Mouse (Mus musculus) hindbrain, embryonic 12.5 days (tissue): Measurements from ENCODE around the gene Gabbr1. TPM values are rescaled to one million over a fixed set of nuclear protein-coding genes. Genes with fewer than 3 reads are reported as not detected.
A peak's percentile ranks its signal among the peaks of the same experiment; 100 is the strongest.

Experiments used
- ATAC-seq: fragments of 200-750 bp; cut with Nextera tagmentation; 2 replicates; pipeline ENCODE4 v1.8.0; 2017; ENCODE audit warnings: moderate TSS enrichment; ENCODE audit not compliant: low FRiP score
- H3K27ac ChIP-seq: fragments of 300-500 bp; sonication (generic); 2 replicates; pipeline ENCODE4 v1.5.1; 2016; ENCODE audit warnings: mild to moderate bottlenecking
- H3K27me3 ChIP-seq: fragments of 300-500 bp; sonication (generic); 2 replicates; pipeline ENCODE4 v1.6.1; 2016; ENCODE audit warnings: mild to moderate bottlenecking
- H3K36me3 ChIP-seq: fragments of 300-500 bp; sonication (generic); 2 replicates; pipeline ENCODE4 v1.6.1; 2016; ENCODE audit warnings: mild to moderate bottlenecking
- H3K4me1 ChIP-seq: fragments of 300-500 bp; sonication (generic); 2 replicates; pipeline ENCODE4 v1.6.1; 2016
- H3K4me2 ChIP-seq: fragments of 300-500 bp; sonication (generic); replicated peaks from 2 replicates; pipeline ENCODE4 v1.6.1; 2016; ENCODE audit warnings: mild to moderate bottlenecking
- H3K4me3 ChIP-seq: fragments of 300-500 bp; sonication (generic); 2 replicates; pipeline ENCODE4 v1.5.1; 2016; ENCODE audit warnings: mild to moderate bottlenecking
- H3K9ac ChIP-seq: fragments of 300-500 bp; sonication (generic); 2 replicates; pipeline ENCODE4 v1.6.1; 2016; ENCODE audit warnings: mild to moderate bottlenecking, moderate library complexity
- H3K9me3 ChIP-seq: fragments of 300-500 bp; sonication (generic); replicated peaks from 2 replicates; pipeline ENCODE4 v1.6.1; 2016; ENCODE audit warnings: mild to moderate bottlenecking
- WGBS: fragments of 180-500 bp; shearing (Covaris S2); methylation state at CpG from one replicate; pipeline ENCODE4 v1.1.7; 2016; 5-methylcytosine and 5-hydroxymethylcytosine counted together
- polyA plus RNA-seq: library from polyadenylated mRNA; unstranded; fragments of >200 nt; fragmentation: Nextera tagmentation; extraction: Ambion mirVana; gene quantifications from 2 replicates; pipeline ENCODE4 v1.2.1, GENCODE M21; 2016

Gene Gabbr1
- polyA plus RNA-seq, 1 experiment from 2014 or later, result 42.1 TPM

- H3K36me3 ChIP-seq, result no peaks in the 10 kb centered on the region
- H3K4me2 ChIP-seq, result no peak overlapping the region
- peak; percentile 64 for ATAC-seq
- H3K27me3 ChIP-seq, result no peaks in the 10 kb centered on the region
- no peaks in the 10 kb centered on the region for H3K9me3 ChIP-seq
- H3K4me1 ChIP-seq, result peaks cover 10% of the 10 kb centered on the region
- H3K9ac ChIP-seq, result no peak overlapping the region
- WGBS, result 4% methylated on average over 8 of the region's 8 CpGs
- no peak overlapping the region for H3K4me3 ChIP-seq
- H3K27ac ChIP-seq, result no peak overlapping the region
Measured at GRCm38 (mm10) chr17:37083327-37083726, 37.6 kb downstream of the Gabbr1 start.

GRCm38 (mm10) chr17:37084632-37085031 lies 38.9 kb downstream of the Gabbr1 start:
- Histone ChIP-seq H3K36me3 (no peaks in the 10 kb centered on the region), H3K9ac (no peak overlapping the region), H3K4me3 (no peak overlapping the region), H3K9me3 (no peaks in the 10 kb centered on the region), H3K27ac (no peak overlapping the region), H3K4me1 (no peaks in the 10 kb centered on the region), H3K27me3 (no peaks in the 10 kb centered on the region), H3K4me2 (no peak overlapping the region)
- ATAC-seq, result no peak
- WGBS, result 72% methylated on average over 5 of the region's 5 CpGs

- H3K4me2 ChIP-seq, result no peak overlapping the region
- H3K4me1 ChIP-seq, result no peaks in the 10 kb centered on the region
- ATAC-seq, result no peak
- no peaks in the 10 kb centered on the region for H3K36me3 ChIP-seq
- no peak overlapping the region for H3K9ac ChIP-seq
- no peaks in the 10 kb centered on the region for H3K9me3 ChIP-seq
- no peak overlapping the region for H3K4me3 ChIP-seq
- H3K27me3 ChIP-seq, result no peaks in the 10 kb centered on the region
- no peak overlapping the region for H3K27ac ChIP-seq
- WGBS, result 81% methylated on average over 10 of the region's 10 CpGs
Measured at GRCm38 (mm10) chr17:37085545-37085944, 39.8 kb downstream of the Gabbr1 start.

- Histone ChIP-seq H3K4me3 (no peak within 1 kb of the TSS), H3K36me3 (no peaks in the 10 kb centered on the region), H3K4me2 (no peak within 1 kb of the TSS), H3K27me3 (no peaks in the 10 kb centered on the region), H3K4me1 (no peaks in the 10 kb centered on the region), H3K27ac (no peak within 1 kb of the TSS), H3K9me3 (no peaks in the 10 kb centered on the region), H3K9ac (no peak within 1 kb of the TSS)
- no peak for ATAC-seq
Measured at GRCm38 (mm10) chr17:37088399-37088798, 42.6 kb downstream of the Gabbr1 start, which contains the start of gene Olfr90. TSS of gene Olfr90 (minus strand) at chr17:37088499.

GRCm38 (mm10) chr17:37092198-37092597 lies 46.4 kb downstream of the Gabbr1 start:
- Histone ChIP-seq H3K9me3 (no peaks in the 10 kb centered on the region), H3K9ac (no peak overlapping the region), H3K27ac (no peak overlapping the region), H3K27me3 (no peaks in the 10 kb centered on the region), H3K36me3 (no peaks in the 10 kb centered on the region), H3K4me3 (no peak overlapping the region), H3K4me1 (no peaks in the 10 kb centered on the region), H3K4me2 (no peak overlapping the region)
- no peak for ATAC-seq
- WGBS, result 71% methylated on average over 1 of the region's 1 CpGs

GRCm38 (mm10) chr17:37093289-37093688 lies 47.5 kb downstream of the Gabbr1 start:
- 77% methylated on average over 5 of the region's 5 CpGs for WGBS
- H3K9ac ChIP-seq, result no peak overlapping the region
- no peak overlapping the region for H3K4me3 ChIP-seq
- H3K4me1 ChIP-seq, result no peaks in the 10 kb centered on the region
- H3K9me3 ChIP-seq, result no peaks in the 10 kb centered on the region
- H3K4me2 ChIP-seq, result no peak overlapping the region
- H3K27me3 ChIP-seq, result no peaks in the 10 kb centered on the region
- H3K27ac ChIP-seq, result no peak overlapping the region
- H3K36me3 ChIP-seq, result no peaks in the 10 kb centered on the region
- no peak for ATAC-seq

- no peaks in the 10 kb centered on the region for H3K36me3 ChIP-seq
- H3K27me3 ChIP-seq, result no peaks in the 10 kb centered on the region
- no peak for ATAC-seq
- no peak within 1 kb of the TSS for H3K27ac ChIP-seq
- no peak within 1 kb of the TSS for H3K4me3 ChIP-seq
- no peaks in the 10 kb centered on the region for H3K4me1 ChIP-seq
- no peak within 1 kb of the TSS for H3K9ac ChIP-seq
- WGBS, result 90% methylated on average over 1 of the region's 1 CpGs
- H3K9me3 ChIP-seq, result no peaks in the 10 kb centered on the region
- no peak within 1 kb of the TSS for H3K4me2 ChIP-seq
Measured at GRCm38 (mm10) chr17:37098178-37098577, 52.4 kb downstream of the Gabbr1 start, which contains the start of gene Olfr91. TSS of gene Olfr91 (minus strand) at chr17:37098278.

GRCm38 (mm10) chr17:37119988-37120387 lies 74.2 kb downstream of the Gabbr1 start, which contains the start of gene Olfr92:
TSS of gene Olfr92 (minus strand) at chr17:37120088.
- H3K9ac ChIP-seq, result no peak within 1 kb of the TSS
- H3K4me1 ChIP-seq, result no peaks in the 10 kb centered on the region
- WGBS, result 91% methylated on average over 2 of the region's 2 CpGs
- no peak within 1 kb of the TSS for H3K27ac ChIP-seq
- ATAC-seq, result no peak
- H3K9me3 ChIP-seq, result no peaks in the 10 kb centered on the region
- no peaks in the 10 kb centered on the region for H3K27me3 ChIP-seq
- H3K4me3 ChIP-seq, result no peak within 1 kb of the TSS
- no peaks in the 10 kb centered on the region for H3K36me3 ChIP-seq
- no peak within 1 kb of the TSS for H3K4me2 ChIP-seq

Other genes with a start within 250 kb of the Gabbr1 start
- gene H2-M10.6, start 233.8 kb upstream of the Gabbr1 start, polyA plus RNA-seq, result not detected in 2 replicates
- 49.8 and 56.4 TPM in 2 replicates for gene Trim26, start 208.8 kb upstream of the Gabbr1 start, polyA plus RNA-seq
- gene Trim15, start 178.8 kb upstream of the Gabbr1 start, polyA plus RNA-seq, result 0.37 and 0.42 TPM in 2 replicates
- 7.5 and 8.4 TPM in 2 replicates for gene Trim10, start 176.4 kb upstream of the Gabbr1 start, polyA plus RNA-seq
- gene Trim40, start 155.8 kb upstream of the Gabbr1 start, polyA plus RNA-seq, result not detected in 2 replicates
- not detected in 2 replicates for gene Trim31, start 147.8 kb upstream of the Gabbr1 start, polyA plus RNA-seq
- 1.4 and 1.5 TPM in 2 replicates for gene Rnf39, start 103.0 kb upstream of the Gabbr1 start, polyA plus RNA-seq
- 131 and 137 TPM in 2 replicates for gene Ppp1r11, start 94.2 kb upstream of the Gabbr1 start, polyA plus RNA-seq
- 70.7 and 77.0 TPM in 2 replicates for gene Znrd1, start 87.4 kb upstream of the Gabbr1 start, polyA plus RNA-seq
- gene Znrd1as, start 87.4 kb upstream of the Gabbr1 start, polyA plus RNA-seq, result 5.0 and 6.6 TPM in 2 replicates
- 0.50 TPM in 1 of 2 replicates, not detected in the other for gene 2410137M14Rik, start 64.7 kb upstream of the Gabbr1 start, polyA plus RNA-seq
- gene H2-M5, start 56.4 kb upstream of the Gabbr1 start, polyA plus RNA-seq, result 1.6 and 2.3 TPM in 2 replicates
- gene Zfp57, start 44.8 kb upstream of the Gabbr1 start, polyA plus RNA-seq, result 208 and 223 TPM in 2 replicates
- gene Mog, start 22.6 kb upstream of the Gabbr1 start, polyA plus RNA-seq, result 0.85 and 1.3 TPM in 2 replicates
- 0.18 TPM in 1 of 2 replicates, not detected in the other for gene Olfr90, start 42.5 kb downstream of the Gabbr1 start, polyA plus RNA-seq
- gene Olfr91, start 52.3 kb downstream of the Gabbr1 start, polyA plus RNA-seq, result 0.05 TPM in 1 of 2 replicates, not detected in the other
- gene Olfr92, start 74.1 kb downstream of the Gabbr1 start, polyA plus RNA-seq, result not detected in 2 replicates
- gene Olfr93, start 115.5 kb downstream of the Gabbr1 start, polyA plus RNA-seq, result not detected in 2 replicates
- gene Ubd, start 147.9 kb downstream of the Gabbr1 start, polyA plus RNA-seq, result not detected in 2 replicates
- gene Olfr94, start 155.0 kb downstream of the Gabbr1 start, polyA plus RNA-seq, result not detected in 2 replicates
- not detected in 2 replicates for gene Olfr95, start 167.2 kb downstream of the Gabbr1 start, polyA plus RNA-seq
- gene Olfr96, start 174.2 kb downstream of the Gabbr1 start, polyA plus RNA-seq, result not detected in 2 replicates
- gene Olfr97, start 191.4 kb downstream of the Gabbr1 start, polyA plus RNA-seq, result not detected in 2 replicates
- gene Olfr98, start 217.8 kb downstream of the Gabbr1 start, polyA plus RNA-seq, result not detected in 2 replicates
- gene H2-M3, start 224.3 kb downstream of the Gabbr1 start, polyA plus RNA-seq, result 0.92 and 0.95 TPM in 2 replicates
- not detected in 2 replicates for gene Olfr99, start 237.5 kb downstream of the Gabbr1 start, polyA plus RNA-seq